Mouse (Mus musculus) MEL (cell line): ENCODE data around the gene Spi1. TPM values are rescaled to one million over a fixed set of nuclear protein-coding genes. Genes with fewer than 3 reads are reported as not detected.
A peak's percentile ranks its signal among the peaks of the same experiment; 100 is the strongest.

ENCODE experiments used
- DNase-seq: peaks from one replicate; pipeline ENCODE4 v3.0.0; 2011; ENCODE audit warnings: low read depth, low spot score
- H3K27ac ChIP-seq: 2 replicates; pipeline ENCODE4 v1.5.1; 2012; ENCODE audit warnings: low read depth, mild to moderate bottlenecking, control low read depth, low read length, moderate library complexity; ENCODE audit not compliant: control insufficient read depth
- H3K27me3 ChIP-seq, 2 experiments: fragments of 150-350 bp in 1 of 2; sonication (generic) in 1 of 2; 2 replicates each; pipeline ENCODE4 v1.6.1; 2012; ENCODE audit warnings: low read length in 2 of 2, mild to moderate bottlenecking in 2 of 2, improper control_type of control experiment in 1 of 2, moderate library complexity in 1 of 2; ENCODE audit not compliant: insufficient read depth in 2 of 2, control insufficient read depth in 1 of 2
- H3K36me3 ChIP-seq, 2 experiments: 2 replicates each; pipeline ENCODE4 v1.6.1; 2012 to 2014; ENCODE audit warnings: low read length in 2 of 2, improper control_type of control experiment in 1 of 2, inconsistent platforms in 1 of 2, mild to moderate bottlenecking in 1 of 2; ENCODE audit not compliant: insufficient read depth in 2 of 2, control insufficient read depth in 1 of 2
- H3K4me1 ChIP-seq, 2 experiments: fragments of 150-350 bp in 1 of 2; sonication (generic) in 1 of 2; 2 replicates each; pipeline ENCODE4 v1.6.1; 2012; ENCODE audit warnings: low read length in 2 of 2, improper control_type of control experiment in 1 of 2, mild to moderate bottlenecking in 1 of 2; ENCODE audit not compliant: insufficient read depth in 2 of 2, control insufficient read depth in 1 of 2
- H3K4me3 ChIP-seq, 2 experiments: fragments of 150-350 bp in 1 of 2; sonication (generic) in 1 of 2; 2 replicates each; pipeline ENCODE4 v1.5.1; 2012; ENCODE audit warnings: low read depth in 2 of 2, low read length in 2 of 2, mild to moderate bottlenecking in 2 of 2, moderate library complexity in 2 of 2, control low read depth in 1 of 2, improper control_type of control experiment in 1 of 2; ENCODE audit not compliant: control insufficient read depth in 1 of 2, insufficient read depth in 1 of 2
- H3K79me2 ChIP-seq: 2 replicates; pipeline ENCODE4 v1.6.1; 2012; ENCODE audit warnings: mild to moderate bottlenecking, low read length, moderate library complexity; ENCODE audit not compliant: control insufficient read depth, poor library complexity, insufficient read depth
- H3K9ac ChIP-seq: 2 replicates; pipeline ENCODE4 v1.6.1; 2012; ENCODE audit warnings: low read depth, mild to moderate bottlenecking, control low read depth, low read length, moderate library complexity; ENCODE audit not compliant: control insufficient read depth, poor library complexity, severe bottlenecking
- H3K9me3 ChIP-seq: fragments of 150-350 bp; sonication (generic); replicated peaks from 2 replicates; pipeline ENCODE4 v1.6.1; 2012; ENCODE audit warnings: mild to moderate bottlenecking, low read length, improper control_type of control experiment, moderate library complexity; ENCODE audit not compliant: insufficient read depth
- BHLHE40 ChIP-seq: IDR thresholded peaks from 2 replicates; pipeline ENCODE4 v1.6.1; 2012; ENCODE audit warnings: low read depth, mild to moderate bottlenecking, inconsistent platforms, low read length, improper control_type of control experiment, borderline replicate concordance
- ELF1 ChIP-seq: IDR thresholded peaks from 2 replicates; pipeline ENCODE4 v1.6.1; 2014; ENCODE audit warnings: low read depth, mild to moderate bottlenecking, inconsistent platforms, low read length, improper control_type of control experiment, moderate library complexity
- ETS1 ChIP-seq: IDR thresholded peaks from 2 replicates; pipeline ENCODE4 v1.6.1; 2012; ENCODE audit warnings: low read depth, mild to moderate bottlenecking, inconsistent platforms, low read length, improper control_type of control experiment, moderate library complexity
- GABPA ChIP-seq: IDR thresholded peaks from 2 replicates; pipeline ENCODE4 v1.6.1; 2012; ENCODE audit warnings: low read depth, mild to moderate bottlenecking, inconsistent platforms, low read length, improper control_type of control experiment, moderate library complexity
- GATA1 ChIP-seq: IDR thresholded peaks from 2 replicates; pipeline ENCODE4 v1.6.1; 2011; ENCODE audit warnings: low read depth, low read length, improper control_type of control experiment
- HCFC1 ChIP-seq: IDR thresholded peaks from 2 replicates; pipeline ENCODE4 v1.6.1; 2012; ENCODE audit warnings: low read depth, mild to moderate bottlenecking, inconsistent platforms, low read length, improper control_type of control experiment, moderate library complexity
- JUND ChIP-seq: IDR thresholded peaks from 2 replicates; pipeline ENCODE4 v1.6.1; 2011; ENCODE audit warnings: low read depth, mild to moderate bottlenecking, improper control_type of control experiment, low read length
- KAT2A ChIP-seq: conservative IDR thresholded peaks from 2 replicates; pipeline ENCODE4 v1.6.1; 2012; ENCODE audit warnings: low read depth, low read length, improper control_type of control experiment, inconsistent platforms
- MAZ ChIP-seq: IDR thresholded peaks from 2 replicates; pipeline ENCODE4 v1.6.1; 2012; ENCODE audit warnings: low read depth, mild to moderate bottlenecking, inconsistent platforms, low read length, improper control_type of control experiment
- MXI1 ChIP-seq: IDR thresholded peaks from 2 replicates; pipeline ENCODE4 v1.6.1; 2011; ENCODE audit warnings: mild to moderate bottlenecking, low read depth, low read length, improper control_type of control experiment
- MYC ChIP-seq: IDR thresholded peaks from 2 replicates; pipeline ENCODE4 v1.6.1; 2011; ENCODE audit warnings: low read depth, mild to moderate bottlenecking, low read length, improper control_type of control experiment, moderate library complexity
- NELFE ChIP-seq: IDR thresholded peaks from 2 replicates; pipeline ENCODE4 v1.6.1; 2011; ENCODE audit warnings: low read depth, low read length, improper control_type of control experiment
- NRF1 ChIP-seq: IDR thresholded peaks from 2 replicates; pipeline ENCODE4 v1.6.1; 2014; ENCODE audit warnings: low read depth, mild to moderate bottlenecking, inconsistent platforms, low read length, improper control_type of control experiment, moderate library complexity; ENCODE audit not compliant: poor library complexity, insufficient read depth, severe bottlenecking
- POLR2A ChIP-seq, 2 experiments: IDR thresholded peaks; 2 replicates each; pipeline ENCODE4 v1.6.1; 2011 to 2012; ENCODE audit warnings: low read length in 2 of 2, mild to moderate bottlenecking in 2 of 2, control low read depth in 1 of 2, improper control_type of control experiment in 1 of 2, low read depth in 1 of 2, moderate library complexity in 1 of 2; ENCODE audit not compliant: control insufficient read depth in 1 of 2, insufficient read depth in 1 of 2, poor library complexity in 1 of 2
- POLR2AphosphoS2 ChIP-seq: IDR thresholded peaks from 2 replicates; pipeline ENCODE4 v1.6.1; 2011; ENCODE audit warnings: low read length, improper control_type of control experiment
- POLR2AphosphoS5 ChIP-seq: IDR thresholded peaks from 2 replicates; pipeline ENCODE4 v1.6.1; 2012; ENCODE audit warnings: low read depth, borderline replicate concordance, mild to moderate bottlenecking, inconsistent platforms, low read length, moderate library complexity, mixed read lengths
- RAD21 ChIP-seq: IDR thresholded peaks from 2 replicates; pipeline ENCODE4 v1.6.1; 2011; ENCODE audit warnings: mild to moderate bottlenecking, low read depth, low read length, improper control_type of control experiment
- RCOR1 ChIP-seq: IDR thresholded peaks from 2 replicates; pipeline ENCODE4 v1.6.1; 2012; ENCODE audit warnings: low read depth, mild to moderate bottlenecking, inconsistent platforms, low read length, improper control_type of control experiment
- SIN3A ChIP-seq: IDR thresholded peaks from 2 replicates; pipeline ENCODE4 v1.6.1; 2012; ENCODE audit warnings: low read length, improper control_type of control experiment, inconsistent platforms
- SMC3 ChIP-seq: IDR thresholded peaks from 2 replicates; pipeline ENCODE4 v1.6.1; 2011; ENCODE audit warnings: low read depth, low read length, improper control_type of control experiment
- TBP ChIP-seq: IDR thresholded peaks from 2 replicates; pipeline ENCODE4 v1.8.0; 2011; ENCODE audit warnings: low read depth, low read length, improper control_type of control experiment
- TCF12 ChIP-seq: IDR thresholded peaks from 2 replicates; pipeline ENCODE4 v1.6.1; 2014; ENCODE audit warnings: low read depth, mild to moderate bottlenecking, inconsistent platforms, low read length, improper control_type of control experiment, moderate library complexity
- UBTF ChIP-seq: IDR thresholded peaks from 2 replicates; pipeline ENCODE4 v1.6.1; 2012; ENCODE audit warnings: low read depth, mild to moderate bottlenecking, inconsistent platforms, low read length, improper control_type of control experiment, moderate library complexity, borderline replicate concordance; ENCODE audit not compliant: insufficient read depth
- USF1 ChIP-seq: IDR thresholded peaks from 2 replicates; pipeline ENCODE4 v1.6.1; 2014; ENCODE audit warnings: low read depth, mild to moderate bottlenecking, inconsistent platforms, low read length, improper control_type of control experiment, moderate library complexity
- USF2 ChIP-seq, 2 experiments: IDR thresholded peaks; 2 replicates each; pipeline ENCODE4 v1.6.1; 2011 to 2012; ENCODE audit warnings: improper control_type of control experiment in 2 of 2, low read length in 2 of 2, borderline replicate concordance in 1 of 2, inconsistent platforms in 1 of 2, low read depth in 1 of 2, mild to moderate bottlenecking in 1 of 2; ENCODE audit not compliant: insufficient read depth in 1 of 2
- ZC3H11A ChIP-seq: IDR thresholded peaks from 2 replicates; pipeline ENCODE4 v1.6.1; 2012; ENCODE audit warnings: low read depth, mild to moderate bottlenecking, inconsistent platforms, low read length, improper control_type of control experiment
- ZMIZ1 ChIP-seq: IDR thresholded peaks from 2 replicates; pipeline ENCODE4 v1.6.1; 2012; ENCODE audit warnings: low read depth, mild to moderate bottlenecking, inconsistent platforms, low read length, improper control_type of control experiment, moderate library complexity
- polyA plus RNA-seq, 2 experiments: library from polyadenylated mRNA; stranded (reverse) in 1 of 2; unstranded in 1 of 2; fragments of >175 nt in 1 of 2; fragments of >200 nt in 1 of 2; gene quantifications; 2 replicates each; pipeline versions ENCODE4 v1.2.1 to v1.2.4; 2012; ENCODE audit warnings: low replicate concordance in 2 of 2, low read depth in 1 of 2; ENCODE audit not compliant: insufficient read length in 2 of 2, insufficient read depth in 1 of 2, missing spikeins in 1 of 2
- total RNA-seq: library from RNA; depleted of rRNA; stranded (reverse); fragments of 300-350 nt; gene quantifications from 2 replicates; pipeline ENCODE4 v1.2.3, GENCODE M21; 2012

Spi1 gene
- total and polyA plus RNA-seq, 3 experiments: 95.9 to 142 (median 129) TPM

DNA sequence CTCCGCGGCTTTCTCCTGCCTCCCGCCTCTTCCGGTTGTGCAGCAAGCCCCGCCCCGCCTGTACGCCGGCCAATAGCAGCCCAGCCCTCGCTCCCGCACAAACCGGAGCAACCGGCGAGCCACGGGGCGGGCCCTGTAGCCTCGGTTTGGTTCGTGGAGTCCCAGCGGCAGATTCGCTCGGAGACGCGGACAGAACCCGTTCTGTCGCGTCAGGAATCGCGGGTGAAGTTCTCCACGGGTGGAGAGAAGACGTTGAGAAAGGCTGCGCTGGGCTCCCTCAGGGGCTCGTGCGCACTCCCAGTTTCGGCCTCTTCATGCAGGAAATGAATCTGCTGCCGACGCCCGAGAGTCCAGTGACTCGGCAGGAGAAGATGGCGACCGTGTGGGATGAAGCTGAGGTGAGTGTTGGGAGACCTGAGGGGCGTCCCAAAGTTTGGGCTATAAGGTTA, 28.2 kb upstream of the Spi1 start, which contains the start of gene Psmc3:
TSS of gene Psmc3 (plus strand) at position 76 of the 449 bp plus-strand sequence.
- peak; percentile 24; the same call in 1 of the 2 replicates for TF ChIP-seq ZMIZ1
- peak; percentile 58; the same call in 1 of the 2 replicates for TF ChIP-seq POLR2AphosphoS2
- no peak for TF ChIP-seq JUND
- TF ChIP-seq NELFE: peak; percentile 66
- no peak for TF ChIP-seq POLR2AphosphoS5
- peak; percentile 4; the same call in 1 of the 2 replicates for TF ChIP-seq TCF12
- peak; percentile 65 to 84 for TF ChIP-seq POLR2A (IDR thresholded peaks at IDR 0.05; ENCODE audit: control insufficient read depth in 1 of 2, insufficient read depth in 1 of 2, low read depth in 1 of 2, low read length in 2 of 2, poor library complexity in 1 of 2)
- TF ChIP-seq MAZ: no peak
- peak; percentile 95 for TF ChIP-seq HCFC1
- peak; percentile 88 for TF ChIP-seq ELF1
- no peak for TF ChIP-seq RAD21
- peak; percentile 72; the same call in 1 of the 2 replicates for TF ChIP-seq SIN3A
- peak; percentile 56; the same call in 1 of the 2 replicates for TF ChIP-seq BHLHE40
- peak; percentile 85 for TF ChIP-seq KAT2A
- no peak for TF ChIP-seq RCOR1
- no peak for TF ChIP-seq UBTF
- TF ChIP-seq ZC3H11A: peak; percentile 96
- TF ChIP-seq USF1: no peak
- TF ChIP-seq MXI1: peak; percentile 76
- Histone ChIP-seq H3K27ac (peak within 1 kb of the TSS; percentile 78), H3K79me2 (peaks cover 14% of the 10 kb centered on the region), H3K4me1 (peaks cover 8% of the 10 kb centered on the region in 2 experiments), H3K4me3 (peak within 1 kb of the TSS; percentile 78 to 85), H3K36me3 (peaks cover 2 to 9% of the 10 kb centered on the region in 2 experiments), H3K9ac (peak within 1 kb of the TSS; percentile 88), H3K9me3 (no peaks in the 10 kb centered on the region), H3K27me3 (no peaks in the 10 kb centered on the region)
- peak; percentile 96 for DNase-seq

DNA sequence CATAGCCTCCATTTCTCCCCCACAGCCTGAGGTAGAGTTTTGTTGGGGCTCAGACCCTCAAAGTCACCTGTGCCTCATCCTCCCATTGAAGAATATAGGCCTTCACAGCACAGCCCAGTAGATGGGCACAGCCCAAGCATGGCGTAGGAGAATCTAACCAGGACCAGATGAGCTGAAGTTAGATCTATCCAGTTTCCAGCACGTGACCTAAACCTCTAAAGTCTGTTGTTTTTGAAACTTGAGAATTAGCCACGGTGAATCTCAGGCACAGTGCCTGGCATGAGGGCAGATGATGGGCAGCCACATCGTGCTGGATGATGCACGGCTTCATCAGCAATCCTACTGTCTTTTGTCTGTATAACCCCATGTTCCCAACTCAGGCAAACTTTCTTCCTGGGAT, 23.8 kb upstream of the Spi1 start:
- Histone ChIP-seq H3K4me3 (no peak overlapping the region), H3K36me3 (peaks cover 2% of the 10 kb centered on the region in 2 experiments; a peak in 3 of 4 replicates), H3K9ac (no peak overlapping the region), H3K4me1 (peaks cover 0 to 3% of the 10 kb centered on the region in 2 experiments; a peak in 1 of 4 replicates), H3K9me3 (no peaks in the 10 kb centered on the region), H3K27ac (no peak overlapping the region), H3K27me3 (no peaks in the 10 kb centered on the region), H3K79me2 (peaks cover 14% of the 10 kb centered on the region)
- DNase-seq: no peak
- TF ChIP-seq MYC: no peak
- no peak for TF ChIP-seq GABPA
- no peak for TF ChIP-seq SIN3A
- TF ChIP-seq USF2 (IDR thresholded peaks at IDR 0.05; ENCODE audit: borderline replicate concordance in 1 of 2, insufficient read depth in 1 of 2, low read depth in 1 of 2, low read length in 2 of 2): no peak
- TF ChIP-seq BHLHE40: no peak
- no peak for TF ChIP-seq POLR2AphosphoS5
- no peak for TF ChIP-seq HCFC1
- TF ChIP-seq GATA1: no peak
- no peak for TF ChIP-seq NELFE
- TF ChIP-seq RAD21: no peak
- TF ChIP-seq ETS1: no peak
- TF ChIP-seq ZMIZ1: no peak
- TF ChIP-seq TCF12: no peak
- no peak for TF ChIP-seq SMC3
- no peak for TF ChIP-seq TBP
- no peak for TF ChIP-seq NRF1
